Mouse (Mus musculus) R1 (cell line): ENCODE data around the gene Irf6.

Source experiments
- DNase-seq: peaks from one replicate; pipeline ENCODE4 v3.0.0-alpha.2; 2018; ENCODE audit warnings: low read depth, low spot score

The Irf6 gene

GRCm38 (mm10) chr1:193156316-193157110 lies 3.6 kb downstream of the Irf6 start:
- no peak for DNase-seq

- no peak for DNase-seq
Observed at GRCm38 (mm10) chr1:193157111-193157492, 4.2 kb downstream of the Irf6 start.

- no peak for DNase-seq
Observed at GRCm38 (mm10) chr1:193159163-193159562, 6.3 kb downstream of the Irf6 start.

- DNase-seq: no peak
Observed at GRCm38 (mm10) chr1:193159613-193160012, 6.7 kb downstream of the Irf6 start.

GRCm38 (mm10) chr1:193160317-193161032 lies 7.6 kb downstream of the Irf6 start:
- DNase-seq: peak; percentile 75

- DNase-seq: no peak
Observed at GRCm38 (mm10) chr1:193167746-193168145, 14.8 kb downstream of the Irf6 start, which contains the start of gene A130010J15Rik. A130010J15Rik (plus strand) TSS chr1:193168046.

GRCm38 (mm10) chr1:193169228-193169627 lies 16.3 kb downstream of the Irf6 start:
- DNase-seq: no peak

- peak; percentile 45 for DNase-seq
Observed at GRCm38 (mm10) chr1:193169856-193170255, 16.9 kb downstream of the Irf6 start.

- DNase-seq: peak; percentile 99
Observed at GRCm38 (mm10) chr1:193172991-193173809, 20.3 kb downstream of the Irf6 start.

- DNase-seq: no peak
Observed at GRCm38 (mm10) chr1:193173810-193174129, 20.9 kb downstream of the Irf6 start.

GRCm38 (mm10) chr1:193174143-193174733 lies 21.3 kb downstream of the Irf6 start:
- peak; percentile 35 for DNase-seq

- DNase-seq: no peak
Observed at GRCm38 (mm10) chr1:193181104-193181503, 28.2 kb downstream of the Irf6 start.

GRCm38 (mm10) chr1:193188257-193188656 lies 35.3 kb downstream of the Irf6 start:
- no peak for DNase-seq

- DNase-seq: peak; percentile 7
Observed at GRCm38 (mm10) chr1:193189151-193189621, 36.3 kb downstream of the Irf6 start.

GRCm38 (mm10) chr1:193189771-193190170 lies 36.9 kb downstream of the Irf6 start:
- DNase-seq: no peak

GRCm38 (mm10) chr1:193191675-193192283 lies 38.9 kb downstream of the Irf6 start:
- DNase-seq: no peak

- DNase-seq: no peak
Observed at GRCm38 (mm10) chr1:193194416-193195140, 41.7 kb downstream of the Irf6 start.

GRCm38 (mm10) chr1:193195169-193195810 lies 42.4 kb downstream of the Irf6 start:
- DNase-seq: no peak

GRCm38 (mm10) chr1:193197494-193198205 lies 44.7 kb downstream of the Irf6 start:
- DNase-seq: no peak
